Mouse (Mus musculus): ENCODE data around the gene Dlgap1.

Gene Dlgap1

DNA sequence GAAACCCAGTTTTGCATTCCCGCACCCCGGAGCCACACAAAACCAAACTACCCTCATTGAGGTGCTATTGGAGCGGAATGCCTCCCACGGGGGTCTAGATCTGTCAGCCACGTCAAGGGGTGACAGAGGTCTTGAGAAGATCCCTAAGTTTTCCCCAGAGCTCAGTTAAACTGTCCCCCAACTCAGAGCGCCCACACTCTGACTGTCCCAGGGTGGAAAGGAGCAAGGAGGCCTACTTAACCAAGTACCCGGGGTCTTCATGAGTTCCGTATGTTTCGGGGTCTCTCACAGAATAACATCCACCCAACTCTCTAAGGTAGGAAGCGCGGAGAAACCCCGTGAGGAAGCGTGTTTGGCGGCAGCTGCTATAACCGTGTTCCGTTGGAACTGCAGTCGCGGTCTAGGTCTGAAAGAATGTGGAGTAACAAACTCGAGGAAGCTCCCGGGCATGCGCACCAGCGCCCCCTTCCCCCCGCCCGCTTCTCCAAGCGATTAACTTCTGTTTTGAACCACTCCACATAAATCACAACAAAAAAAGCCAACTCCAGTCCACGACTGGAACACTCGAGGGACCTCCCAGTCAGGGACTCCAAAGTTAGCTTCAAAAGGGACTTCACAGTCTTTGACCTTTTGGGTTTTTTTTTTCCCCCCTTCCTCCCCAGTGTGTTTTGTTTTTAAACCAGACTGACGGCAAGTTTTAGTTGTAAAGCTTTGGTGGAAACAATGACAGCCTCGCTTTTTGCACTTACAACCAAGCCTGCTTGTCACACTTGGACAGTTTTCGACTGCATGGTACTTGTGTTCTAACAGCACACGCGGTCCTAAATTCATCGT is 880.7 kb downstream of the Dlgap1 start:
- peak; percentile 97 to 98 for DNase-seq

DNA sequence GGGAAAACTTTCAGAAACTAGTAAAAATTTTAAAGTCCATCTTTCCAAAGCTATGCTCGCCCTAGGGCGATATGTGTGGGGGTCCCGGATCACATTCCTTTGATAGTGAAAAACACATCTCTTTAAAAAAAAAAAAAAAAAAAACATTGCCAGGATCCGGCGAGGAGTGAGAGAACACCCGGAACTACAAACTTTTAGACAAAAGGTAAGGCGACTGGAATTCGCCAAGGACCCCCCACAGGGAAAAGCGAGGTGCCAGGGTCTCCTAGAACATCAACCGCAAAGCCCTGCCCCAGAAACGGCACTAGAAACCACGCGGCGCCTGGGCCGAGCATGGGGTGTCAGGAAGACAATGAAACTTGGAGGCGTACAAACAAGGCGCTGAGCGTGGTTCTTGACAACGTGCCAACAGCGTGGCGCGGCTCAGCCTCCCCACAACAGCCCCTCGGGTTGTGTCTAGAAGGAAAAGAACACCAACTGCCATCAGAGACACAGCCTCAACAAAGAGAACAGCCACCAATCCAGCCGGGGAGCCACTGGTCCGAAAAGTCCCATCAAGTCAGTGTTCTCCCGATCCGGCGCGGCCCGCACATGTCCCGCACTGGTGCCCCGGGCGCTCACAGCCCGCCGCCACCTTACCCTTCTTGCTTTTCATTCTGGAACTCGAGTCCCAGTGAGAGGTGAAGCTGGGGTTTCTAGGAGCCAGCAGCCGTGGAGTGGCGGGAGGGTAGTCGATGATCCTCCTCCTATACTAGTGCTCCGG is 881.5 kb downstream of the Dlgap1 start:
- peak; percentile 77 to 85 for DNase-seq

DNA sequence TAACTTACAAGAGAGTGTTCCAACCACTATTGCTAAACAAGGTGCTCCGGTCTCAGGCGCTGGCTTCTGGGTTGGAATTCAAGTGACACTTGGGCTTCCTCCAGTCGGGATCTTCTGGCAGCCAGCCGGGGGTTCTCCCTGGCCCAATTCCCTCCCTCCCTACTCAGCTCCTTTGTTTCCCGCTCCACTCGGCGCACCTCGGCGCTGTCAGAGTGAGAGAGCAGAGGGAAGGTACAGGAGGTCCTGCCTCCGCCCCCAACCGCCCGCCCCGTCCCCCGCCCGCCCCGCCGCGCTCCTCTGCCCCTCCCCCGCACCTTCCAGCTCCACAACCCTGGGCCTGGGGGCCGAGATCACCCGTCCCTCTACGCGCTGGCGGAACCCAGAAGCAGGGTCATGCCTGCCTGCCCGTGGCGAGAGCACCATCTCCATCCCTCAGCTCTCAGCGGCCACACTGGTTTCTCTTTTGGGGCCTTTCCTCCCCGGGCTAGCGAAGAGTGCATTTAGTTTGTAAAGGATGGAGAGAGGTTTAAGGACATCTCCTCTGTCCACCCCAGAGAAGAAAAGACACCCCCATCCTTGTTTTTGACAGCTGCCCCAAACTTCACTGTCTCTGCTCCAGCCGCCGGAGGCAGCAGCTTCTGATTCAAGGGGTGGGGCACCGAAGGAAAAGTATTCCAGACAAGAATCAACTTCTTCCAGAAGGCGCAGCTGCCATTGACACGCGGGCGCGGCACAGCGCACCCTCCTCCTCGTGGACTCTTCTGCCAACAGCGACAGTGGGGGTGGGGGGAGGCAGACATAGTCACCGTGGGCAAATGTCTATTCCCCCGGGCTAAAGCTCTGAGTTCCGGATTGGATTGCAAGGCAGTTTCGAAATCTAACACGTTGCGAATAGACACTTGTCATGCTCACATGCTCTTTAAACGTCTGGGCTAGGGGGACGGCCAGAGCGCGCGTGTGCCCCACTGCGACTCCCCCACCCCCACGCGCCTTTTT is 882.4 kb downstream of the Dlgap1 start:
- DNase-seq, result peak; percentile 83 to 89

DNA sequence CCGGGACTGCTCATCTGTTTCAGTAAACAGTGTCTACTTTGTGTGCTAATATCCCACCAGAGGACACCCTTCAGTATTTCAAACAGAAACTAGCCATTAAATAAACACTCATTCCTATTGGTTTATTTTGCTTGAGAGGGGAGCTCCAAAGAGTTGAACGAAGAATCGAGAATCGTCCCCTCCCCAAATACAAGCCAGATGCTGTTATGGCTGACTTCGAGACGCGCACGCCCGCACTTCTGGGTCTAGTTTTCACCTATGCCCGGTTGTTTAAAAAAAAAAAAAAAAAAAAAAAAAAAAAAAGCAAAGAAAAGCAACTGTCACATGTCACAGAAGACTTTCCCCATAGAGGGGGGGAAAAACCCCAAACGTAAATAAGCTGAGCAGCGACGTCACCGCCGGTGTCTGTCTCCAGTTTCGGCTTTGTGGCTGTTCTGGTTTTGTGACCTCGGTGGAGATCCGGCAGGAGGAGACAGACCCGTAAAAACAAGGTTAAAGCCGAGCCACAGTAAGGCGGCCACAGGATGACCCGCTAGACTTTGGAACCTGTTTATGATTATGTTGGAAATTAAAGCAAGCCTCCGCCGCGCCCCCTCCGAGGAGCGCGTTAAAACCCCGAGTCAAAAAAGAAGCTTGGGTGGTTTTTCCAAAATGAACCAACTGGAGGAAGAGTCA is 883.3 kb downstream of the Dlgap1 start:
- DNase-seq, result peak; percentile 53 to 70

DNA sequence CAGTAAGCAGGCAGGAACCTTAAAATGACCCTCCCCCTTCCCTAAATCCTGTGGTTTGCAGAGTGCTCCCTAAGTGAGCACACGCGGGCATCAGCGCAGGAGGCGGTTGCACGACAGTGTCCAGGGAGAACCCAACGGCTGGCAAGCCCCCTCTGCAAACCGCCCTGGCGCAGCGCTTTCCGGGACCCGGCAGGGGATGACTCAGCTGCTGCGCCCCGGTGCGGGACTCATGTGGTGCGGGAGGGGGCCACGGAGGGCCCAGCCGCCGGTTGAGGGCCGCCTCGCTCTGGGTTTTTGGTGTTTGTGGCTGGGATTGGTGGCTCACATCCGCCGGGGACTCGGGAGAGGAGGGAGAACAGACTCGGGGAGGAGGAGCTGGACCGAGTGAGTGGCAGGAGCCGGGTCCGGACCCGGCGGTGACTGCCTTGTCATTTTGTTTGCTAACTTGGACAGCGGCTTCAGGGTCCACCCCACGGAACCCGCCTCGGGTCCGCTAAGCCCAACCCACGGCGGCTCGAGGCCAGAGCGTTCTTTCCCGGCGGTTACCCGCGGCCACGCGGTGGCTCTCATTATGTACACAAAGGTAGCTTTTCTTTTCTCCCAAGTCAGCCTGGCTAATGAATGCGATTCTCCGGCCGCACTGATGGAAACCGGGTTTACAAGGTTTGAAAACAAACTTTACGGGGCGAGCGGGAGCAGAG is 884.0 kb downstream of the Dlgap1 start:
- DNase-seq, result peak; percentile 84 to 90

DNA sequence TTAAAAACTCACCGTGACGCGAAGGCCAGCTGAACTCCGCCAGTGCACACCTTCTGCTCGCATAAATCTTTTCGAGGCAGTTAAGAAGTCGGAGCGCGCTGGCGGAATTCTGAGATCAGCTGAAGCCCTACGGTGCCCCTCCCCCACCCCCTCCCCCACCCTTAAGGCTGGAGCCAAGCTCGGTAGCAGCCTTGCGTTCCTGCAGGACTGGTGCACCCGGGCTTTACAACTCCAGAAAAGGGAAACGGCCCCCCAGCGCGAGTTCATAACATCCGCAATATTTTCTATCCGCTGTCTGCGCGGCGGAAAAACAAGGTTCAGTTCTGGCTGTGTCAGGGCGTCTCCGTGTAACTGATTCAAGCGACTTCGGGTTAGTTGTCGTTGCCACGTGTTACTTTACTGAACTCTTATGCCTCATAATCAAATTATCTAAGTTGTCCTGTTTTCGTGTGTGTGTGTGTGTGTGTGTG is 884.6 kb downstream of the Dlgap1 start, which contains the start of gene Tgif1:
Gene Tgif1 (minus strand): TSS at position 111 of the 470 bp plus-strand sequence.
- DNase-seq, result peak; percentile 75 to 83

DNA sequence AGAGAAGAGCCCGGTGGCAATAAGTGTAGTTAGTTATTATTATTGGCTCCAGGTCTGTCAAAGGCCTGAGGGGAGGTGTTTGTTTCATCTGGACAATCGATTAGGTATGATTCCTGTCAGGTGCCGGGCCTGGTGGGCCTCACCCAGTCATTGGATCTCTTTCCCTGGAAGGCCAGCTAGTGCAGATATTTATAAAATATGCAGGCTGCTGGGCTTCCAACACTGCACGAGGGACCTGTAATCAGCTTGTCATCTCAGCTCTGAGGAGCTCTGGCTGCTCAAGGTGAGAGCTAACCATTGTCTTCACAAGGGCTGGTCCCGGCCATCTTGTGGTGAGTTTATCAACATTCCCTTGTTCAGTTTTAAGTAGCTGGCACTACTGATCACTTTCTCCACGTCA is 885.1 kb downstream of the Dlgap1 start:
- peak in 1 of 2 experiments; percentile 24 for DNase-seq

DNA sequence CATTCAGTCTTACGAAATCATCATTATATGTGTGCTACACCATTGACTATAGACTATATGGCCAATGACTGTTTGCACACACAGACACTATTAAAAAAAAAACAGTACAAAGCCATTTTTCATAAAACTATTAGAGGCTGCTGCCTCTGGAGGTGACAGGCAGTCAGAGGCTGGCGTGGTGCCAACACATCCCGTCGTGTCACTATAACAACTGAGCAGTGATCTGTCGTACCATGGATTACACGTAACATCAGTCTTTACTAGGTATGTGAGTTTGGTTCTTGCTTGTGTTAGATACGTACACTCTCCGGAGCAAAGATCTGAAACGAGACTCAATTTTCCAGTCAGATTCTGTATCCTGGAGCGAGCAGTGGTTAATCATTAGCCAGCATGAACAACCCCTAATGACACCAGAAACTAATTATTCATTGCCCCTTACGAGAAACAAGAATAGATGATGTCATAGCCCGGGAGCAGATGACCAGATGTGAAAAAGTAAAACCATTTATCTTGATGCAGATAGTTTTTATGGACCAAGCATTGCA is 888.1 kb downstream of the Dlgap1 start:
- DNase-seq, result peak; percentile 64 to 71

DNA sequence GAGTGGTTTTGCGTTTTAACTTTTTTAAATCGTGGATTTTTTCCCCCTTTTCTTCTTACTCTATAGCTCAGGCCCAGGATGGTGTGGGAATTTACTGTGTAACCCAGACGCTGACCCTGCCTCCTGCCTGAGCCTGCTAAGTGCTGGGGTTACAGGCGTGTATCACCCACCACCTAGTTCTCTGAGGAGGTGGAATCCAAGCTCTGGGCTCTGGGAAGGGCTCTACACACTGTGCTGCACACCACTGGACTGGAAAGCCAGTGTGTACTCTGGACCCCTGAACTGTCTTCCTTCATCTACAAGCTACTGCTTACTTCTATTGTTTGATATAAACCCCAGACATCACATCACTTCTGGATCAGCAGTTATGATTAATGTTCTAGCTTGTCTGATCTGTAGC is 889.9 kb downstream of the Dlgap1 start:
- peak in 1 of 2 experiments; percentile 25 for DNase-seq

DNA sequence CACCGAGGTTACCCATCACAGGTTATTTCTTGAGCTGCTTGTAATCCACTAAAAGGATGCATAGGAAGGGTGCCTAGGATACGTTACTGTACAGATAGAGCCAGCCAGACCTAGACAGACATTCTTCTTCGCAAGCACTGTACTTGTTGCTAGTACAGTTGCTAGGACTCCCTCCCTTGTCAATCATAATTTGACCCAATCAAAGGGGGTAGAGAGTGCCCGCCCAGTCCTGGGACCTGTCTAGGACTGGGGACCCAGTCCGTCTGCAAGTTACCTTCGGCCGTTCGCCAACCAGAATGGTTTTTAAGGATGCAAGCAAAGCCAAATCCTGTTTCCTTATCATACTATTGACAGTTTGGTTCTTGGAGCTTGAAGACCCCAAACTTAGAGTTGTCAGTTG is 895.2 kb downstream of the Dlgap1 start:
- no peak for DNase-seq

DNA sequence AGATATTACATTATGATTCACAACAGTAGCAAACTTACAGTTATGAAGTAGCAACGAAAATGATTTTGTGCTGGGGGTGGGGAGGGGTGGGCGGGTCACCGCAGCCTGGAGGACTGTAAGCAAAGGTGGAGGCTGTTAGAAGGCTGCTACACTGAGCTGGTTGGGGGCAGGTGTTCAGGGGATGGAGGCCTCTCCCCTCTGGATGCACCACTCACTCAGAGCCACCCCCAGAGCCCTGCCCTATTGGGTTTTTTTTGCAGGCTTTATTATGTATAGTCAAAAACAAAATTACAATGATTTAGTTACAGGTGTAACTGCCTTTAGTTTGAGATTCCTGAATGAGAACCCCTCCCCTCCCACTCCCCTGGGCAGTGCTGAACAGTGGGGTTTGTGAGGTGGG is 895.8 kb downstream of the Dlgap1 start:
- DNase-seq, result no peak

DNA sequence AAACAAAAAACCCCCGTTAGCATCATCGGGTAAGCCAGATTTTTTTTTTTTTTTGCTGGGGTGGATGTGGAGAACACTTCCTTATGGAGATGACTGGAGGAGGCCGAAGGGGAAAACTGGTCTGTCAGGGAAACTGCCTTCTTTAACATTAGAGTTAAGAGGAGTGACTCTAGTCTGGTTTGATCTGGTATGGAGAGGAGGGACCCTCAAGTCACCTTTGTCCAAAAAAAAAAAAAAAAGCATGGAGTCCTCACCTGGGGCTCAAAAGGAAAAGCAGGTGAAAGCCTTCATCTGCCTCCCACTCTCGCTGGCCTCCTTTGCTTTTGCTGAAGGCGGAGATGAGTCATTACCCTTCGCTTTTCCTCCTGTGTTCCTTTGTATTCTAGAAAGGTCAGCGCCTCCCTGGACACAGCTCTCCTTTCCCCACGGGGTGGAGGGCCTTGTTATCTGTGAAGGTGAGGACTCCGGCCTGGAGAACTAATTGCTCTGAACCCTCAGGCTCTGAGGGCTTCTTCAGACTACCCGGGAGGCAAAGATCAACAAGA is 896.3 kb downstream of the Dlgap1 start:
- no peak for DNase-seq

DNA sequence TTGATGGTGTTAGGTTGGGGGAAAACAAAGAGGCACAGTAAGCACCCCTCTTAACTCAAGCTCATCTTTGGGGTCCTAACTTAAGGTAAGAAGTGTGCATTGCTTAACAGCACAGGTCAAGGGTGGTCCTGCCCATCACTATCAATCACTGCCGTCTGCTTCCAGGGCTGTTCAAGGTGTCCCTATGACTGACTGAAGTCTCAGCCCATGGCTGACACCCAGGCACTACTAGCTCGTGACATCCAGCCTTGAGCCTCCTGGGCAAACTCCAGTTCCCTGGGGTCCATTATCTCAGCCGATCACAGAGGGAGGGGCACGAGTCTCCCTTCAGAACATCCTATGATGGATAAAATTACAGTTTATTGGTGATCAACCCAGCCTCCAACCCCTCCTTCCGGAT is 897.2 kb downstream of the Dlgap1 start:
- DNase-seq, result no peak

DNA sequence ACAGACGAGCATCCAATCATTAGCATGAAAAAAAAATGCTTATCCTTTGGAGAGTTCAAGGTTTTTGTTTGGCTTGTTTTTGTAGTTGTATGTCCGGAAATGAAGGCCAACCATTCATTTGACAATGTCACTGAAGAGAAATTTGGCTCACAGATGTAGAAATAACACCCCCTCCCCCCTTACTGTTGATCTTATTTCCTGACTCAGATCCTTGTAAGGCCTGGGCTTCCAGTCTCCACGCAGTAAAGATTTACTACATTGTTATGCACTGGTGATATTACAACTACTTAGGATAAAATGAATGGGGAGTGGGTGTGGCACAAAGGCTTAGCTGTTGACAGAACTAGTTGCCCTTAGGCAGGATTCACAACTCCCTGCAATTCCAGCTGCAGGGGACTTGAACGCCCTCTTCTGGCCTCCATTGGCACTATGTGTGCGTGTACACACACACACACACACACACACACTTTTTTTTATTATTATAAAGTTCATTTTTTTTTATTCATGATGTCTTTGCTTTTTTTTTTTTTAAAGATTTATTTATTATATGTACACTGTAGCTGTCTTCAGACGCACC is 897.8 kb downstream of the Dlgap1 start:
- no peak for DNase-seq

DNA sequence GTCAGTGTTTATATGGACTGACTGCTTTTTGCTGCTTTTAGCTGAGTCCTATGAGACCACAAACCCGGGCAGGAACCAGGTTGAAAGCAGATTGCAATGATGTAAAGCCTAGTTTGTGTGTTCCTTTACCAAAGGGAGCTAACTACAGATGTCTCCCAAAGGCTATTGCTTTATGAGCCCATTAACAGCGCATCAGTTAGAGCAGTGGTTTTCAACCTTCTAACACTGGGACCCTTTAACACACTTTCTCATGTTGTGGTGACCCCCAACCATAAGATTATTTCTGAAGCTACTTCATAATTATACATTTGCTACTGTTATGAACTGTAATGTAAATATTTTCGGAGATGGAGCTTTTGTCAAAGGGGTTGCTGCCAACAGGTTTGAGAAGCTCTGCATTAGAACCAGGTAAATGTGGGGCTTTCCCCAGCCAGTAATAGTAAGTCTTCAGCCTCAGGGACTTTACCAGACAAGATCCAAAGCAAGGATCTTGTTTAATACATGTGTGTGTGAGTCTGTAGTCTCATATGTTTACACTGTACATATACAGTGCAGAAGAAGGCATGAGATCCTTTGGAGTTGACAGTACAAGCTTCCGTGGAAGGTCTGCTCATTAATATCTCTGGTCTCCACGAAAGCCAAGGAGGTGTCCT is 899.8 kb downstream of the Dlgap1 start:
- no peak for DNase-seq

DNA sequence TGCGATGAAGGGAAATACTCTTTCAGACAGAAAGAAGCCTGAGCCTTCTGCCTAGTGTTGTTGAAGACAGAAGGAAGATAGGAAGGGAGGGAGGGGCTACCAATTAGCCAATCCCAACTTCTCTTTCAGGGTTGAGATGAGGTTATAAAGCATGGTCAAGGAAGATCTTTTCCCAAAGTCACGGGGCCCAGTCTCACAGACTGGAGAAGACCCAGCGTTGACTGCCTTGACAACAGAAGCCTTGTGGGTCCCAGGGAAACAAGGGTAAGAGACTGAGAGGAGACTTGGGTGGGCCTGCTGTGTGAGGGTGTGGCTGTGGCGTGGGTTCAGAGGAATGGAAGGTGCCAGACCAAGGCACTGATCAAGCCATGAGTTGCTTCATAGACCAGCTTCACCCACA is 901.7 kb downstream of the Dlgap1 start:
- no peak for DNase-seq

Measured in kidney, postnatal 4 days (tissue).